Mouse (Mus musculus): ENCODE measurements around the gene Ccn1. TPM values are rescaled to one million over a fixed set of nuclear protein-coding genes. Genes with fewer than 3 reads are reported as not detected.

Ccn1 gene
- polyA plus RNA-seq, 1 experiment from 2014 or later: 3.5 TPM

- DNase-seq (peak; percentile 60), ATAC-seq (peak; percentile 57)
- Histone ChIP-seq H3K4me2 (ENCODE audit: low read depth, low read length) (peak overlapping the region; percentile 75), H3K9me3 (ENCODE audit: low read length) (no peaks in the 10 kb centered on the region), H3K36me3 (replicated peaks; ENCODE audit: insufficient read depth, low read length) (0 out of 2 replicates have a peak, but pooled peaks cover 4% of the 10 kb centered on the region), H3K4me3 (ENCODE audit: low read depth, low read length) (peak overlapping the region; percentile 58), H3K27ac (ENCODE audit: low read depth) (peak overlapping the region; percentile 72), H3K4me1 (ENCODE audit: insufficient read depth) (peaks cover 10% of the 10 kb centered on the region; the same call in 1 of the 2 replicates), H3K27me3 (ENCODE audit: insufficient read depth, low read length) (peaks cover 35% of the 10 kb centered on the region), H3K9ac (replicated peaks) (peak overlapping the region; percentile 66)
- TF ChIP-seq CTCF (IDR thresholded peaks at IDR 0.05; ENCODE audit: low read depth) (peak; percentile 55), EP300 (IDR thresholded peaks at IDR 0.05; ENCODE audit: low read depth) (no peak)
- WGBS (ENCODE audit: insufficient replicate concordance): 1% methylated on average over 49 of the region's 49 CpGs
Measured at GRCm38 (mm10) chr3:145648991-145649851, 560 bp downstream of the Ccn1 start.

GRCm38 (mm10) chr3:145648097-145648931, 1.5 kb downstream of the Ccn1 start:
- DNase-seq: no peak
- peak overlapping the region; percentile 58; the same call in 1 of the 2 replicates for H3K4me3 ChIP-seq (ENCODE audit: low read depth, low read length)
- 28% methylated on average over 26 of the region's 26 CpGs for WGBS (ENCODE audit: insufficient replicate concordance)

GRCm38 (mm10) chr3:145647416-145647815, 2.4 kb downstream of the Ccn1 start:
- TF ChIP-seq EP300 (IDR thresholded peaks at IDR 0.05; ENCODE audit: low read depth) (no peak), CTCF (IDR thresholded peaks at IDR 0.05; ENCODE audit: low read depth) (no peak)
- Histone ChIP-seq H3K27me3 (ENCODE audit: insufficient read depth, low read length) (peaks cover 27% of the 10 kb centered on the region), H3K4me2 (ENCODE audit: low read depth, low read length) (no peak overlapping the region)

More at GRCm38 (mm10) chr3:145648097-145648931, 1.5 kb downstream of the Ccn1 start:
- TF ChIP-seq CTCF (IDR thresholded peaks at IDR 0.05; ENCODE audit: low read depth): peak; percentile 35; the same call in 1 of the 2 replicates
- TF ChIP-seq EP300 (IDR thresholded peaks at IDR 0.05; ENCODE audit: low read depth): no peak
- Histone ChIP-seq H3K4me1 (ENCODE audit: insufficient read depth) (peaks cover 10% of the 10 kb centered on the region; the same call in 1 of the 2 replicates), H3K27ac (ENCODE audit: low read depth) (0 out of 2 replicates have a peak overlapping the region, but pooled peaks have one; percentile 72), H3K9me3 (ENCODE audit: low read length) (no peaks in the 10 kb centered on the region), H3K36me3 (replicated peaks; ENCODE audit: insufficient read depth, low read length) (0 out of 2 replicates have a peak, but pooled peaks cover 4% of the 10 kb centered on the region), H3K27me3 (ENCODE audit: insufficient read depth, low read length) (peaks cover 35% of the 10 kb centered on the region), H3K4me2 (ENCODE audit: low read depth, low read length) (peak overlapping the region; percentile 75), H3K9ac (replicated peaks) (no peak overlapping the region)
- ATAC-seq: no peak

GRCm38 (mm10) chr3:145646666-145647065, 3.1 kb downstream of the Ccn1 start:
- Histone ChIP-seq H3K36me3 (replicated peaks; ENCODE audit: insufficient read depth, low read length) (0 out of 2 replicates have a peak, but pooled peaks cover 4% of the 10 kb centered on the region), H3K9ac (replicated peaks) (no peak overlapping the region), H3K4me3 (ENCODE audit: low read depth, low read length) (no peak overlapping the region), H3K4me1 (ENCODE audit: insufficient read depth) (peaks cover 8% of the 10 kb centered on the region; the same call in 1 of the 2 replicates), H3K4me2 (ENCODE audit: low read depth, low read length) (no peak overlapping the region), H3K9me3 (ENCODE audit: low read length) (no peaks in the 10 kb centered on the region), H3K27ac (ENCODE audit: low read depth) (no peak overlapping the region), H3K27me3 (ENCODE audit: insufficient read depth, low read length) (peaks cover 19% of the 10 kb centered on the region)
- ATAC-seq (no peak), DNase-seq (no peak)
- WGBS (ENCODE audit: insufficient replicate concordance): 71% methylated on average over 2 of the region's 2 CpGs
- no peak for TF ChIP-seq EP300 (IDR thresholded peaks at IDR 0.05; ENCODE audit: low read depth)
- TF ChIP-seq CTCF (IDR thresholded peaks at IDR 0.05; ENCODE audit: low read depth): no peak

More at GRCm38 (mm10) chr3:145647416-145647815, 2.4 kb downstream of the Ccn1 start:
- H3K27ac ChIP-seq (ENCODE audit: low read depth): no peak overlapping the region
- WGBS (ENCODE audit: insufficient replicate concordance): 87% methylated on average over 18 of the region's 18 CpGs
- ATAC-seq (no peak), DNase-seq (no peak)
- no peak overlapping the region for H3K9ac ChIP-seq (replicated peaks)
- no peak overlapping the region for H3K4me3 ChIP-seq (ENCODE audit: low read depth, low read length)
- 0 out of 2 replicates have a peak, but pooled peaks cover 4% of the 10 kb centered on the region for H3K36me3 ChIP-seq (replicated peaks; ENCODE audit: insufficient read depth, low read length)
- peaks cover 8% of the 10 kb centered on the region; the same call in 1 of the 2 replicates for H3K4me1 ChIP-seq (ENCODE audit: insufficient read depth)
- H3K9me3 ChIP-seq (ENCODE audit: low read length): no peaks in the 10 kb centered on the region

GRCm38 (mm10) chr3:145646009-145646408, 3.8 kb downstream of the Ccn1 start:
- peaks cover 15% of the 10 kb centered on the region for H3K27me3 ChIP-seq (ENCODE audit: insufficient read depth, low read length)
- 70% methylated on average over 3 of the region's 3 CpGs for WGBS (ENCODE audit: insufficient replicate concordance)
- ATAC-seq (no peak), DNase-seq (no peak)
- peaks cover 8% of the 10 kb centered on the region; the same call in 1 of the 2 replicates for H3K4me1 ChIP-seq (ENCODE audit: insufficient read depth)
- no peak overlapping the region for H3K4me3 ChIP-seq (ENCODE audit: low read depth, low read length)
- no peak overlapping the region for H3K9ac ChIP-seq (replicated peaks)
- H3K9me3 ChIP-seq (ENCODE audit: low read length): no peaks in the 10 kb centered on the region
- TF ChIP-seq CTCF (IDR thresholded peaks at IDR 0.05; ENCODE audit: low read depth) (no peak), EP300 (IDR thresholded peaks at IDR 0.05; ENCODE audit: low read depth) (no peak)
- no peak overlapping the region for H3K4me2 ChIP-seq (ENCODE audit: low read depth, low read length)
- no peak overlapping the region for H3K27ac ChIP-seq (ENCODE audit: low read depth)
- H3K36me3 ChIP-seq (replicated peaks; ENCODE audit: insufficient read depth, low read length): 0 out of 2 replicates have a peak, but pooled peaks cover 4% of the 10 kb centered on the region

Measured in liver, postnatal 0 days (tissue).